Mouse (Mus musculus) frontal cortex, adult (tissue): Measurements from ENCODE around the gene Pnkd.
A peak's percentile ranks its signal among the peaks of the same experiment; 100 is the strongest.

Experiments
- ATAC-seq: cut with Nextera tagmentation; 2 replicates; pipeline ENCODE4 v1.9.2; 2017; ENCODE audit warnings: mild to moderate bottlenecking, moderate library complexity, mixed read lengths; ENCODE audit not compliant: low TSS enrichment

The Pnkd gene

DNA sequence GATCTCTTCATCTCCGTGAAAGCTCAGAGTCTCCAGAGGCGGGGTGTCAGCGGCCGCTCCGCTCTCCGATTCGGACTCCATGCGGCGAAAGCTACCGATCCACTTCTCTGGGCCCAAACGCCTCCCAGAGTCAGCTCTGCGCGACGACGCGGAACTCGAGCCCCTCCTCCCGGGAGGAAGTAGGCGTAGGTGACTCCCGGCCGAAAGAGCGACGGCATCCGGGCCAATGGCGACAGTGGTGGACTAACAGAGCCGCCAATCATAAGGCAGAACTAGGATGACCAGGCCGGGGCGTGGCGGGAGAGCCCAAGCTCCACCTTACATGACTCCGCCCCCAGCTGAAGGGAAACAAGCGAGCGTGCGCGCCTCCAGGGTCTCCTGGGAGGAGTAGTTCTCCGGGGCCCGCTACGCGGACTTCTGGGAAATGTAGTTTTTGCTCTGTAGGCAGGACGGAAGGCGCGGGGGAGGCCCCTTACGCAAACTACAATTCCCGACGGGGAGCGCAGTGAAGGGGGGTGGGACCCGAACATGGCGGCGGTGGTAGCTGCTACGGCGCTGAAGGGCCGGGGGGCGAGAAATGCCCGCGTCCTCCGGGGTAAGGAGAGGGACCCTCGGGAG, at the start of gene Pnkd, which contains the start of gene Aamp:
Gene Pnkd (plus strand): TSS at position 388 of the 618 bp plus-strand sequence.
Gene Aamp (minus strand): TSS at position 196 of the 618 bp plus-strand sequence.
- peak; percentile 90 for ATAC-seq

- ATAC-seq: peak; percentile 73
Observed at GRCm38 (mm10) chr1:74235938-74236589, 48.7 kb upstream of the Pnkd start, which contains the start of gene Arpc2. Gene Arpc2 (plus strand): TSS chr1:74236084.

- ATAC-seq: no peak
Observed at GRCm38 (mm10) chr1:74236590-74237317, 48.0 kb upstream of the Pnkd start.

- no peak for ATAC-seq
Observed at GRCm38 (mm10) chr1:74237671-74238070, 47.1 kb upstream of the Pnkd start.

DNA sequence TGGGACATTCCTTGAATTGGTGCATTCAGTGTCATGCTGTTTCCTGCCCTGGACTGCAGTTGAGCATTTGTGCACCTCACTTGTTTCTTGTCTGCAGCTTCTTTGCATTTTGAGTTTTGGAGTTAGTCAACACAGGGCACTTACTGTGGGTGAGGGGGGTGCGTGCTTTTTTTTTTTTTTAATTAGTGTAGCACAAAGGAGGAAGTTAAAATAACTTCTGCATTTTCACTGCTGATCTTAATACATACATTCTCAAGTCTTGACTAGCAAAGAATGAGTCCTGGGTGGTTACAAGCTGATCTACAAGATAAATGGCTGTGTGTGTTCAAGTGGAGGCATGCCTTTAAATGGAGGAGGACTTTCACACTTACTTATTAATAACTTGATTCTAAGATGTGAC, 46.6 kb upstream of the Pnkd start:
- ATAC-seq: no peak

- no peak for ATAC-seq
Observed at GRCm38 (mm10) chr1:74239162-74239561, 45.6 kb upstream of the Pnkd start.

GRCm38 (mm10) chr1:74239618-74240017, 45.1 kb upstream of the Pnkd start:
- peak; percentile 38 for ATAC-seq

GRCm38 (mm10) chr1:74240311-74240710, 44.4 kb upstream of the Pnkd start:
- peak; percentile 74 for ATAC-seq

DNA sequence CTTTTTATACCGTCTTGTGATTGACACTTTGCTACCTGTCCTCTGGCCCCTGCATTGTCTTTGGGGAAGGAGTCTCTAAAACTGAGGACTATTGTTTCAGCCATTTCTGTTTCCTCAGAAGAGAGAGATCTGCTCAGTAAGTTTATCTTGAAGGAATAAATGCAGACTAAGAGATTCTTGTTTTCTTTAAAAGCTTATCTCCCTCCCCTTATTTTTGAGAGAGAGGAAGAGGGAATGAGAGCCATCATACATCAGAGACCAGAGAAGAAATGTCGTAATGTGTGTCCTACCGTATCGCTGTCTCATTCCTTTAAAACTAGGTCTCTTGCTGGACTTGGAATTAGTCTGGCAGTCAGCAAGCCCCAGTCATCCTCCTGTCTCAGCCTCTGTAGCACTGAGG, 43.9 kb upstream of the Pnkd start:
- no peak for ATAC-seq

DNA sequence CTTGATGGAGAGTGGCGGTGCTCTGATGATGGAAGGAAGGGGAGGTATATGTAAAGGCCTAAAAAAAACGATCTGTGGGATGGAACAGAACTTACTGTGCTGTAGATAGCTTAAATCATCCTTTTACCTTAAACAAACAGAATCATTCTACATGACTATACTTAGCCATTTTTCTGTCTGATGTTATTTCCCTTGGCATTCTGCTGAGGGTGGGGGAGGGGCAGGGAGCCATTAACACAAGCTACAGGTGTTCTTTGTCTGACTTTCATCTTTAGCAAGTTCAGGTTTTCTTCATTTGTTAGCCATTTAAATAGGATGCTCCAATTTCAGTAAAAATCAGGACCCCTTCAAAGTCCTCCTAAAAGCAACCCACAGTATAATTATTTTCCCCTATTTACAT, 39.2 kb upstream of the Pnkd start:
- peak; percentile 45 for ATAC-seq

- ATAC-seq: no peak
Observed at GRCm38 (mm10) chr1:74248799-74249198, 35.9 kb upstream of the Pnkd start.

DNA sequence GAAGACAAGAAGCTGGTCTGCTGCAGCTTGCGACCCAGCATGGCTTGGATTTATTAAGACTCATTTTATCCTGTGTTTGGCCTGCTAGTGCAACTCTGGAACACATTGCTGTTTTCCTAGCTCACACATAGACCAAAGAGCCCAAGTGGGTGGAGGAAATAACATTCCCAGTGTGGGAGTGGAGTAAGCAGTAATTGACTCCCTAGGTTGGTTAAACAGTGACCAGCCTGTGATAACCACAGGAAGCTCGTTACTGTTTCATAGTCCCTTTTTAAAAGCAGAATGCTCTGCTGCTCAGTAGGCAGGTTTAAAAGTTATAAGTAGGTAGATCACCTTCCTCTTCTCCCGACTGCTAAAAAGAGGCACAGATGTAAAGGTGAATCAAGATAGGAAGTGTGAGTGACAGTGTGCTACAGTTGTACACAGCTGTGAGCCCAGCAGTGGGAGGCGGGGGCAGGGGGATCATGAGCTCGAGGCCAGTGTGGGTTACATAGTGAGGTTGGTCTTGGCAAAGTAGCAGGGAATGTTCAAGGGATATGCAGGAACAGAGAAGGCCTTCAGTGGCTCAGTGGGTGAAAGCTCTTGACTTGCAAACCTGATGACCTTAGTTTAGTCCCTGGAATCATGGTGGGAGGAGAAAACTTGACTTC, 35.3 kb upstream of the Pnkd start:
- no peak for ATAC-seq

DNA sequence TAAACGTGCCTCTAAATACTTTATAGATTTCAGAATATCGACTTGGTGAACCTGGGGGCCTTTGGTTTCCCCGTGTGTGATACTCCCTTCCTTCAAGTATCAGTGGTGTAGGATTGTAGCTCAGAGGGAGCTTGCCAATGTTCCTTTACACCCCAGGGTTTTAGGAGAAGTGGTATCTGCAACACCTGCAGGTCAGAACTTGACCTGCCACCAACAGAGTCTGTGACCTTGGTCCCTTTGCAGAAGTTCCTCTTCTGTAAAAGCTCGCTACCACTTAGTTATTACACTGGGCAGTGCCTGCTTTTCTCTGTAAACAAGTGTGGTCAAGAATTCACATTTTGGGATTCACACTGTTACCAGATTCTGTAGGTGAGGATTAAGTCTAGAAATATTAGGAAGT, 34.6 kb upstream of the Pnkd start:
- ATAC-seq: no peak

DNA sequence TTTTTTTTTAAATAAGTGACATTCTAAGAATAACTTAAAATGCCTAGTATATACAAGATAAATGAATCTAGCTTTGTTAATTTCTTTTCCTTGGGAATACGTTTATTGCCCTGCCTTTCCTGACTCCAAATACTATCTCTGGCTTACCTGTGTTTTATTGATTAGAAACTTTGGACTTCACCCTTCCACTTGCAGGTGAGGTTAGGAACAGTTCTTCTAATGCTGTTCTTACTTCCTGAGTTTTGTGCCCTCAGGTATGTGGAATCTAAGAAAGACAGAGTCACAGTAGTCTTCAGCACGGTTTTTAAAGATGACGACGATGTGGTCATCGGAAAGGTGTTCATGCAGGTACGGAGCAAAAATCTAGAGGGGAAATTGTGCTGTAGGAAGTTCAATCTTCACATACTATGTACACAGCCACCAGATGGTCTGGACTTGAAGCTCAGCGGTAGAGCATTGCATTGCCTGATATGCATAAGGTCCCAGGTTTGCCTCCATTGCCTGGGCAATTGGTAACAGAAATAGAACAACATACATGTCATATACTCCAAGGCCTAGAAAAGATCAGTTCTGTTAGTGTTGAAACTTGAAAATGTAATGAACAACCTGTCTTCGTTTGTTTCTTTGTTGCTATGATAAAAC, 28.9 kb upstream of the Pnkd start:
- ATAC-seq: no peak

DNA sequence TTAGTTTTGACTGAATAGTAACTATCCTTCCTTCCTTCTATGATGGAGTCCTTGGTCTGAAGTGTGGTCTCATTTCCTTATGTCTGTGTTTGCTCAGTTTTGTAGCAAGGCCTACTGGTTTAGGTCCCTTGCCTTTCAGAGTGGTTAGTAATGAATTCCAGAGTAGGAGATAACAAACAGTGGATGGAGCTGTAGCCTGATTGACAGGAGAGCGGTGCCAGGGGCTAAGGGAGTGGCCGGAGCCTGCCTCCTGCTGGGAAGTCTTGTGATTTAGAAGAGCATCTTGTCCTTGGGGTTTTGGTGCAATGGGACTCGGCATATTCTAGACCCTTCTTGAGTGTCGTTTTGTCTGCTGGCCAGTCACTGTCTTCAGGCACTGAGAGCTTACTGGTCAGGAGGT, 27.9 kb upstream of the Pnkd start:
- ATAC-seq: no peak

GRCm38 (mm10) chr1:74262510-74262909, 22.2 kb upstream of the Pnkd start:
- no peak for ATAC-seq

GRCm38 (mm10) chr1:74268750-74269149, 16.0 kb upstream of the Pnkd start:
- no peak for ATAC-seq

GRCm38 (mm10) chr1:74271659-74272058, 13.1 kb upstream of the Pnkd start:
- ATAC-seq: no peak

DNA sequence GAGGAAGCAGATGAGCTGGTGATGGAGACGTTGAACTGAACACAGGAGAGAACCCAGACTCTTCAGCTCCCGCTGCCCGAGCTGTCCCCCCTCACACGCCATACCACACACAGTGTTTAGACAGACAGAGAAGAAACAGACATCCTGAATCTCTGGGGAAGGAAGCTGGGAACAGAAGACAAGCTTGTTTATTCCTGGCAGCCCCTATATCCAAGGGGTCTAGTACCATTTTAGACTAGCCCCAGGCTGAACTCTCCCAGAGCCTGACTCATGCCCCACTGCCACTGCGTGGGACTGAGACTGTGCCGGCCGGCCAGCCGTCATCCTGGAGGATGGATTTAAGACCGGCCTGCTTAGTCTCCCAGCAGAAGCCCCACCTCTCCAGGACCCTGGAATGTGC, 9.7 kb upstream of the Pnkd start:
- ATAC-seq: no peak

DNA sequence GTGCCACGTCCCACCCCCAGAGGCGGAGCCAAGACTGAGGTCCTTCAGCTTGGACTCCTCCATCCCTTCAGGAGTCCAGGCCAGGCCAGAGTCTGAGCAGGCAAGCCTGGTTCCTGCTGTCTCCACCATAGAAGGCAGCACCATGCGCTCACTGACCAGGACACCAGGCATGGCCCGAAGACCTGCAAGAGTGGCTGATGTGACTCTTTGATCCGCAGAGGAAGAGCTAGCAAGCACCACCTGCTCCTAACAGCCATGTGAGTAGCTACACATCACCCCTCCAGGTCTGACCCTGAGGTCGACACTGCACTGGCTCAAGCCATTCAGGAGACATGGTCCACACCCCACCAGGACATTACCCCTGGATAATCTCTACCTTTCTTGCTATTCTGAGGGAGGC, 7.7 kb upstream of the Pnkd start:
- ATAC-seq: no peak

DNA sequence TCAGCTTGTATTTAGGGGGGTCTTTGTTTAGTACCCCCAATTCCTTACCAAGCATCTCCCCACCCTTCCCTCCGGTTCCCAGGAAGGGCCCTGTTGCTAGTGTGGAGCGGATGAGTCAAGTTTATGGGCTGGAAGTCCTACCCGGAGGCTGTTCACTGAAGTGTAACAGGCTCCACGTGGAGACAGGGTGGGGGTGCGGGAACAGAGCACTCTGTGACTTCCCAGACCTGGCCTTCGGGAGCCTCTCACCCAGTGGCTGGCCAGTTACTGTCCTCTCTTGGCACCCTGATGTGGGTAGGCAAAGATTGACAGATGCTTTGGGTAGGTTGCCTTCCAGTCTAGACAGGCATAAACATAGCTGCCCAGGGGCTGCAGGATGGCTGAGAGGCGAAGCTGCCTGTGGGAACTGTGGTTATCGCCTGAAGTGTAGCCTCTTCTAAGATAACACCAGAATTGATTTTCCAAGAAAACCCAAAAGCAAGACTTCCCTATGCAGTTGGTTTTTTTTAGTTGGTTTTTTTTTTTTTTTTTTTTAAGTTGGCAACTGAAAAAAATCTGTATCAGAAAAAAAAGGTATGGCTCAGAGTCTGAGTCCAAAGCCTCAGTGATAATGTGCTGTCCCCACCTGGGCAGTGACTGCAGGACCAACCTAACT, 6.7 kb upstream of the Pnkd start:
- no peak for ATAC-seq
